Mouse (Mus musculus): ENCODE data around the gene Elf2. TPM values are rescaled to one million over a fixed set of nuclear protein-coding genes. Genes with fewer than 3 reads are reported as not detected.

Elf2 gene
- total and polyA plus RNA-seq, 3 experiments = 39.1 to 70.8 (median 66.3) TPM

GRCm38 (mm10) chr3:51278433-51278832 lies 62.0 kb downstream of the Elf2 start:
- DNase-seq = no peak

GRCm38 (mm10) chr3:51277201-51278150 lies 63.0 kb downstream of the Elf2 start:
- peak; percentile 91 for DNase-seq

- DNase-seq = no peak
Observed at GRCm38 (mm10) chr3:51276421-51277111, 63.9 kb downstream of the Elf2 start.

- DNase-seq = peak; percentile 99
Observed at GRCm38 (mm10) chr3:51275956-51276398, 64.5 kb downstream of the Elf2 start.

- no peak for DNase-seq
Observed at GRCm38 (mm10) chr3:51270069-51270817, 70.2 kb downstream of the Elf2 start.

- no peak for DNase-seq
Observed at GRCm38 (mm10) chr3:51268434-51268833, 72.0 kb downstream of the Elf2 start.

GRCm38 (mm10) chr3:51262942-51263341 lies 77.5 kb downstream of the Elf2 start:
- DNase-seq = no peak

- DNase-seq = no peak
Observed at GRCm38 (mm10) chr3:51258070-51258469, 82.4 kb downstream of the Elf2 start.

GRCm38 (mm10) chr3:51256450-51256849 lies 84.0 kb downstream of the Elf2 start:
- DNase-seq = no peak

GRCm38 (mm10) chr3:51254784-51255183 lies 85.7 kb downstream of the Elf2 start:
- no peak for DNase-seq

- DNase-seq = no peak
Observed at GRCm38 (mm10) chr3:51252689-51253402, 87.6 kb downstream of the Elf2 start.

GRCm38 (mm10) chr3:51252223-51252622 lies 88.2 kb downstream of the Elf2 start:
- no peak for DNase-seq

- no peak for DNase-seq
Observed at GRCm38 (mm10) chr3:51251057-51251456, 89.4 kb downstream of the Elf2 start.

- DNase-seq = no peak
Observed at GRCm38 (mm10) chr3:51249866-51250265, 90.6 kb downstream of the Elf2 start.

- no peak for DNase-seq
Observed at GRCm38 (mm10) chr3:51249460-51249859, 91.0 kb downstream of the Elf2 start.

GRCm38 (mm10) chr3:51248600-51248999 lies 91.9 kb downstream of the Elf2 start:
- DNase-seq = no peak

GRCm38 (mm10) chr3:51247704-51248103 lies 92.8 kb downstream of the Elf2 start:
- no peak for DNase-seq

- no peak for DNase-seq
Observed at GRCm38 (mm10) chr3:51239541-51239940, 100.9 kb downstream of the Elf2 start.

- DNase-seq = no peak
Observed at GRCm38 (mm10) chr3:51238515-51238914, 101.9 kb downstream of the Elf2 start.

GRCm38 (mm10) chr3:51234752-51235055 lies 105.8 kb downstream of the Elf2 start:
- no peak for DNase-seq

- DNase-seq = peak; percentile 83
Observed at GRCm38 (mm10) chr3:51233918-51234751, 106.3 kb downstream of the Elf2 start.

Data from adrenal gland, adult 2 months (tissue).